Mouse (Mus musculus): ENCODE data around the gene Drc3. TPM values are rescaled to one million over a fixed set of nuclear protein-coding genes. Genes with fewer than 3 reads are reported as not detected.

The Drc3 gene
- total RNA-seq, 4 experiments from 2014 or later, result 2.3 to 3.4 (median 2.7) TPM

- DNase-seq (ENCODE audit: low spot score), result no peak
These were observed 17.4 kb upstream of the Drc3 start for GRCm38 (mm10) chr11:60335771-60336170.

GRCm38 (mm10) chr11:60338291-60338690 is 14.8 kb upstream of the Drc3 start:
- no peak for DNase-seq (ENCODE audit: low spot score)

GRCm38 (mm10) chr11:60339361-60339760 is 13.8 kb upstream of the Drc3 start:
- DNase-seq (ENCODE audit: low spot score), result no peak

- DNase-seq (ENCODE audit: low spot score), result no peak
These were observed 7.3 kb upstream of the Drc3 start for GRCm38 (mm10) chr11:60345868-60346267.

- no peak for DNase-seq (ENCODE audit: low spot score)
These were observed 6.6 kb upstream of the Drc3 start for GRCm38 (mm10) chr11:60346537-60346936.

- DNase-seq (ENCODE audit: low spot score), result no peak
These were observed 1.7 kb upstream of the Drc3 start for GRCm38 (mm10) chr11:60351388-60351787.

- peak; percentile 44 for DNase-seq (ENCODE audit: low spot score)
These were observed 1.2 kb upstream of the Drc3 start for GRCm38 (mm10) chr11:60351925-60352371.

- no peak for DNase-seq (ENCODE audit: low spot score)
These were observed 2.8 kb downstream of the Drc3 start for GRCm38 (mm10) chr11:60355952-60356351.

- no peak for DNase-seq (ENCODE audit: low spot score)
These were observed 4.0 kb downstream of the Drc3 start for GRCm38 (mm10) chr11:60357116-60357515.

- DNase-seq (ENCODE audit: low spot score), result no peak
These were observed 5.4 kb downstream of the Drc3 start for GRCm38 (mm10) chr11:60358548-60358947.

- DNase-seq (ENCODE audit: low spot score), result no peak
These were observed 6.0 kb downstream of the Drc3 start for GRCm38 (mm10) chr11:60359138-60359537.

- DNase-seq (ENCODE audit: low spot score), result no peak
These were observed 6.8 kb downstream of the Drc3 start for GRCm38 (mm10) chr11:60359936-60360335.

GRCm38 (mm10) chr11:60360631-60361201 is 7.6 kb downstream of the Drc3 start:
- peak; percentile 69 for DNase-seq (ENCODE audit: low spot score)

GRCm38 (mm10) chr11:60366239-60367019 is 13.3 kb downstream of the Drc3 start:
- no peak for DNase-seq (ENCODE audit: low spot score)

GRCm38 (mm10) chr11:60367256-60367655 is 14.1 kb downstream of the Drc3 start:
- DNase-seq (ENCODE audit: low spot score), result no peak

- DNase-seq (ENCODE audit: low spot score), result no peak
These were observed 15.8 kb downstream of the Drc3 start for GRCm38 (mm10) chr11:60368909-60369308.

GRCm38 (mm10) chr11:60369448-60369847 is 16.3 kb downstream of the Drc3 start:
- no peak for DNase-seq (ENCODE audit: low spot score)

GRCm38 (mm10) chr11:60370431-60370830 is 17.3 kb downstream of the Drc3 start:
- DNase-seq (ENCODE audit: low spot score), result no peak

- DNase-seq (ENCODE audit: low spot score), result no peak
These were observed 21.4 kb downstream of the Drc3 start for GRCm38 (mm10) chr11:60374481-60374880.

- no peak for DNase-seq (ENCODE audit: low spot score)
These were observed 30.4 kb downstream of the Drc3 start for GRCm38 (mm10) chr11:60383518-60383917.

- DNase-seq (ENCODE audit: low spot score), result no peak
These were observed 31.8 kb downstream of the Drc3 start for GRCm38 (mm10) chr11:60384762-60385421.

- DNase-seq (ENCODE audit: low spot score), result no peak
These were observed 32.8 kb downstream of the Drc3 start for GRCm38 (mm10) chr11:60385946-60386345.

GRCm38 (mm10) chr11:60387944-60388343 is 34.8 kb downstream of the Drc3 start:
- DNase-seq (ENCODE audit: low spot score), result no peak
